Mouse (Mus musculus) frontal cortex, postnatal 36 days (tissue): Measurements from ENCODE around the gene Shisa9.
"Not testable (repeated sequence)": the region's sequence is repeated elsewhere in the genome, so short reads cannot be mapped to it uniquely, and the experiment has no call there.

Source experiments
- DNase-seq, 2 experiments: peaks; one replicate each; pipeline ENCODE4 v3.0.0; 2022; ENCODE audit warnings: low spot score in 2 of 2

Gene Shisa9

GRCm38 (mm10) chr16:11983616-11984270, at the start of gene Shisa9:
Gene Shisa9 (plus strand): TSS chr16:11984113.
- DNase-seq: peak; percentile 57 to 62

GRCm38 (mm10) chr16:11940477-11940876, 43.4 kb upstream of the Shisa9 start:
- DNase-seq: peak in 1 of 2 experiments; percentile 58

GRCm38 (mm10) chr16:11960691-11961090, 23.2 kb upstream of the Shisa9 start:
- DNase-seq: peak; percentile 29 to 68

GRCm38 (mm10) chr16:11966041-11966440, 17.9 kb upstream of the Shisa9 start:
- DNase-seq: no peak

GRCm38 (mm10) chr16:11966810-11967209, 17.1 kb upstream of the Shisa9 start:
- DNase-seq: not testable (repeated sequence)

- no peak for DNase-seq
Measured at GRCm38 (mm10) chr16:11967579-11967978, 16.3 kb upstream of the Shisa9 start.

GRCm38 (mm10) chr16:11973707-11974106, 10.2 kb upstream of the Shisa9 start:
- DNase-seq: no peak

GRCm38 (mm10) chr16:11976737-11977136, 7.2 kb upstream of the Shisa9 start:
- DNase-seq: no peak

GRCm38 (mm10) chr16:11980764-11981163, 3.1 kb upstream of the Shisa9 start:
- peak; percentile 50 to 78 for DNase-seq

GRCm38 (mm10) chr16:11983106-11983615, 752 bp upstream of the Shisa9 start:
- DNase-seq: peak; percentile 58 to 62

- DNase-seq: peak in 1 of 2 experiments; percentile 49
Measured at GRCm38 (mm10) chr16:11984271-11984791, 418 bp downstream of the Shisa9 start.

GRCm38 (mm10) chr16:11987056-11987455, 3.1 kb downstream of the Shisa9 start:
- DNase-seq: no peak

- DNase-seq: no peak
Measured at GRCm38 (mm10) chr16:12005177-12005576, 21.3 kb downstream of the Shisa9 start.

- no peak for DNase-seq
Measured at GRCm38 (mm10) chr16:12010136-12010535, 26.2 kb downstream of the Shisa9 start.

GRCm38 (mm10) chr16:12012747-12013146, 28.8 kb downstream of the Shisa9 start:
- DNase-seq: no peak

GRCm38 (mm10) chr16:12014523-12014922, 30.6 kb downstream of the Shisa9 start:
- peak; percentile 50 to 80 for DNase-seq

GRCm38 (mm10) chr16:12017921-12018618, 34.2 kb downstream of the Shisa9 start:
- DNase-seq: no peak

GRCm38 (mm10) chr16:12020103-12020755, 36.3 kb downstream of the Shisa9 start:
- no peak for DNase-seq

GRCm38 (mm10) chr16:12032441-12032840, 48.5 kb downstream of the Shisa9 start:
- DNase-seq: no peak

GRCm38 (mm10) chr16:12034868-12035267, 51.0 kb downstream of the Shisa9 start:
- no peak for DNase-seq

GRCm38 (mm10) chr16:12035626-12036025, 51.7 kb downstream of the Shisa9 start:
- no peak for DNase-seq

GRCm38 (mm10) chr16:12040935-12041334, 57.0 kb downstream of the Shisa9 start:
- DNase-seq: peak; percentile 60 to 63
